Mouse (Mus musculus) heart, adult 2 months (tissue): Measurements from ENCODE around the gene Cd36.

Experiments
- CTCF ChIP-seq: fragments of 200-600 bp; IDR thresholded peaks from 2 replicates; pipeline ENCODE4 v1.8.1; 2022; ENCODE audit warnings: antibody characterized with exemption, mild to moderate bottlenecking, moderate library complexity
- EP300 ChIP-seq: fragments of 200-500 bp; IDR thresholded peaks from 2 replicates; pipeline ENCODE4 v1.6.1; 2011; ENCODE audit warnings: low read depth, low read length, control low read depth; ENCODE audit not compliant: insufficient read depth
- POLR2A ChIP-seq: fragments of 200-500 bp; IDR thresholded peaks from 2 replicates; pipeline ENCODE4 v1.6.1; 2011; ENCODE audit warnings: mild to moderate bottlenecking, low read depth, low read length, control low read depth; ENCODE audit not compliant: insufficient read depth

- TF ChIP-seq CTCF (no peak), EP300 (no peak), POLR2A (no peak)
Measured at GRCm38 (mm10) chr5:17848267-17848666, 40.3 kb downstream of the Cd36 start.
